24 mouse cellular contexts compared by ENCODE assay signal in the genomic region with DNA sequence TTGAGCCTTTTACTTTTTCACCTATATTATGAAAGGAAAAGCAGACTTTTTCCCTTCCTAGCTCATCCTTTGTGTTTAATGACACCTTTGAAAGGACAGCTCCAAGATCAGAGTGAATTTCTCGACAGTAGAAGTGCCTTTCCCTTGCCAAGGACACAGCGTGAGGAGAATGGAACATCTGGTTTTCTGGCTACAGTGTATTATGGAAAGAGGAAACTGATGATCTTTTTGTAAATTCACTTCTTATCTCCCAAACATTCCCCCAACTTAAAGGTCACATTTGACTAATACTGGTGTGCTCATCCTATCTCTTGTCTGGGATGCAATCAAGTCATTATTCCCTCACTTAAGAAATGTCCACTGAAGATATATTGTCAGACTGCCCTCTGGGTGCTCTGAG. TPM values are rescaled to one million over a fixed set of nuclear protein-coding genes. Genes with fewer than 3 reads are reported as not detected.
DNase-seq lines count a peak whose midpoint lies in the region; ATAC-seq and TF ChIP-seq lines count a peak whose summit lies in the region.
"Had no signal": no experiment of that assay in that cellular context is flagged by ENCODE, and none has a peak within 500 bp of the region (broad histone marks: within the 10 kb centered on the region; RNA-seq: fewer than 3 reads in every experiment).

No protein-coding gene starts in this region.

- TF ChIP-seq POLR2A in lung, adult 2 months (IDR thresholded peaks at IDR 0.05; ENCODE audit: borderline replicate concordance, extremely low read depth, low read depth, low read length), result no peak

- H3K27ac ChIP-seq in lung, embryonic 16.5 days (ENCODE audit: low read length), result no peak overlapping the region
- H3K27ac ChIP-seq: embryonic facial prominence, embryonic 13.5 days; embryonic facial prominence, embryonic 15.5 days; forebrain, embryonic 10.5 days; forebrain, embryonic 12.5 days had no signal

- TF ChIP-seq CTCF in lung, adult 2 months (IDR thresholded peaks at IDR 0.05; ENCODE audit: insufficient read depth, low read length), result no peak

- no peak overlapping the region for H3K4me3 ChIP-seq in lung, embryonic 16.5 days (ENCODE audit: low read length)
- H3K4me3 ChIP-seq in lung, adult 2 months (replicated peaks; ENCODE audit: extremely low read depth, low read depth, low read length), result no peak overlapping the region
- H3K4me3 ChIP-seq: embryonic facial prominence, embryonic 13.5 days; embryonic facial prominence, embryonic 15.5 days; erythroblast, embryonic 14.5 days; forebrain, embryonic 10.5 days; forebrain, embryonic 12.5 days had no signal

- intact Hi-C loops in heart, postnatal 36 days (cut with DNase I), result no loop called here

- ATAC-seq in lung, embryonic 16.5 days (ENCODE audit: low read depth), result peak; percentile 37; the same call in 1 of the 2 replicates
- ATAC-seq: forebrain, embryonic 14.5 days; forebrain, embryonic 16.5 days had no signal

- H3K4me1 ChIP-seq in lung, embryonic 16.5 days (replicated peaks; ENCODE audit: control insufficient read depth, insufficient read depth, low read length), result peaks cover 10% of the 10 kb centered on the region
- H3K4me1 ChIP-seq in lung, adult 2 months (ENCODE audit: control insufficient read depth, insufficient read depth, low read length), result no peaks in the 10 kb centered on the region
- H3K4me1 ChIP-seq: forebrain, embryonic 10.5 days; forebrain, embryonic 12.5 days had no signal

- no peak overlapping the region for H3K9ac ChIP-seq in lung, embryonic 16.5 days (ENCODE audit: low read length)
- H3K9ac ChIP-seq: embryonic facial prominence, embryonic 13.5 days; embryonic facial prominence, embryonic 15.5 days; forebrain, embryonic 12.5 days had no signal

- no peak overlapping the region for H3K4me2 ChIP-seq in lung, embryonic 16.5 days (ENCODE audit: low read depth, low read length)
- H3K4me2 ChIP-seq: embryonic facial prominence, embryonic 13.5 days; embryonic facial prominence, embryonic 15.5 days; forebrain, embryonic 12.5 days had no signal

- H3K27me3 ChIP-seq in lung, embryonic 16.5 days (ENCODE audit: control insufficient read depth, insufficient read depth, low read depth, low read length), result no peaks in the 10 kb centered on the region
- H3K27me3 ChIP-seq: embryonic facial prominence, embryonic 13.5 days; embryonic facial prominence, embryonic 15.5 days; forebrain, embryonic 12.5 days had no signal

- H3K9me3 ChIP-seq in lung, embryonic 16.5 days (ENCODE audit: control insufficient read depth, low read length), result no peaks in the 10 kb centered on the region
- H3K9me3 ChIP-seq: embryonic facial prominence, embryonic 13.5 days; embryonic facial prominence, embryonic 15.5 days; forebrain, embryonic 12.5 days had no signal

- peak; percentile 19 for DNase-seq in adrenal gland, adult 2 months
- DNase-seq in adrenal gland, postnatal 10 days, result no peak
- peak; percentile 19 to 34 for DNase-seq in heart, adult 18-20 months
- DNase-seq in heart, postnatal 36 days, result no peak
- no peak for DNase-seq in lung, postnatal 14 days
- peak; percentile 17 for DNase-seq in lung, postnatal 36 days
- DNase-seq in lung, adult 2 months, result no peak
- DNase-seq: adrenal gland, adult 8-10 months; cerebellum, adult 11 months; cerebellum, adult 18-20 months; cerebellum, adult 8-10 months; cerebellum, adult 9-11 months; cerebellum, postnatal 14 days; cerebellum, postnatal 36 days; embryo, embryonic 11 days had no signal

- 48% methylated on average over 2 of the region's 2 CpGs for WGBS in lung, embryonic 16.5 days
- 44% methylated on average over 2 of the region's 2 CpGs for WGBS in lung, adult 2 months

- no peaks in the 10 kb centered on the region for H3K36me3 ChIP-seq in lung, embryonic 16.5 days (ENCODE audit: control insufficient read depth, insufficient read depth, low read length)
- H3K36me3 ChIP-seq: embryonic facial prominence, embryonic 13.5 days; embryonic facial prominence, embryonic 15.5 days; forebrain, embryonic 10.5 days; forebrain, embryonic 12.5 days had no signal

RNA-seq across cellular contexts. Expression of a gene that starts 49.2 kb away (rescaled TPM):
- total RNA-seq in adrenal gland, adult 2 months (2021), result 100 to 1,000 TPM in 1 of 2 experiments, 10 to 100 TPM in 1; 88.9 to 120 TPM
- 15.5 and 27.9 TPM in 2 replicates for polyA plus RNA-seq in adrenal gland, adult 2 months (2012; rRNA removed)
- total RNA-seq in adrenal gland, postnatal 10 days (2021), result 10 to 100 TPM; 80.0 to 81.2 TPM
- total RNA-seq in heart, adult 18-20 months (2021), result 10 to 100 TPM; 49.0 to 50.5 TPM
- total RNA-seq in heart, postnatal 36 days (2021), result 10 to 100 TPM; 58.3 to 58.7 TPM
- polyA plus RNA-seq in lung, embryonic 16.5 days (2015; fragmentation: Nextera tagmentation; extraction: Ambion mirVana), result 36.3 and 36.9 TPM in 2 replicates
- 17.6 and 23.8 TPM in 2 replicates for polyA plus RNA-seq in lung, adult 2 months (2012; rRNA removed)
- total RNA-seq: MEL had no signal

Comparison
In these comparisons a context has a peak if more than half of its experiments do, and no peak if none do; other contexts are left out.
1. DNase-seq: peak in adrenal gland, adult 2 months (single experiment), heart, adult 18-20 months (2 of 2) and lung, postnatal 36 days (single experiment); none in adrenal gland, postnatal 10 days (single experiment), heart, postnatal 36 days (0 of 2), lung, postnatal 14 days (single experiment) and lung, adult 2 months (single experiment).